Mouse (Mus musculus) inflammation-experienced regulatory T-cells, adult 16 weeks (primary cell): ENCODE results near the gene Olfr316. TPM values are rescaled to one million over a fixed set of nuclear protein-coding genes. Genes with fewer than 3 reads are reported as not detected.

Experiments used
- polyA plus RNA-seq: library from polyadenylated mRNA; unstranded; fragments of 100-300 nt; shearing (Covaris generic); gene quantifications from one replicate; pipeline ENCODE4 v1.2.1, GENCODE M21; 2017

The Olfr316 gene
- polyA plus RNA-seq: not detected

DNA sequence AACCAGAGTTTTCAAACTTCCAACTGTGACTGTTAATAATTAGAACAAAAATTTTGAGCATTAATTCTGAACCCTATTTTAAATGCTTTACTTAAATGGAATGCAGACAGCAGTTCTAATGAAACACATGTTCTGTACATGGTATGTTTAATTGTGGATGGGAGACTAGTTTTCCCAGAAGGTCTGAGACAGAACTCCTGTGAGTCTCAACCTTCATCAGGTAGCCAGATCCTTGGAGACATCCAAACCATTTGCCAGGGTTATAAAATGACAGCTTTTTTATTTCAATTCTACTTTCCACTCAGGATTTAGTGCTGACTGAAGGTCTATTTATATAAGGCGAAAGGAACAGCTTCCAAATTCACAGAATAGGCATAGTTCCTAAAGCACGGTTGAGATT lies at the start of gene Olfr316:
TSS of gene Olfr316 (plus strand) at position 301 of the 400 bp plus-strand sequence.

DNA sequence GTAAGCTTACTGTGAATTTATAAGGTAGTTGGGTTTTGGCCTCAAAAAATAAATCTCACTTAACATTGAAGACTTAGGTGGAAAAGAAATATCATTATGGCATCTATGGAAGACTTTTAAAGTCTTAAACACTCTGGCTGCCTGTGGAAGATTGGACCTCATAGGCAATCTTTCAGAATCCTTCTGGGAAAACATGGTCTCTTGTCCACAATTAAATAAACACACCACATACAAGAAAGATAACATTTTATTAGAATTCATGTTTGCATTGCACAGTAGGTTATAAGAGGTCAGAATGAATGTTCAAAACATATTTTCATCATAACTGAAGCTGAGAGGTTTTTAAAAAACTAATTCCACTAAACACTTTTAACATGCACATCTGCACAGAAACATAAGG lies 28.6 kb upstream of the Olfr316 start, which contains the start of gene Olfr318:
TSS of gene Olfr318 (minus strand) at position 101 of the 400 bp plus-strand sequence.

DNA sequence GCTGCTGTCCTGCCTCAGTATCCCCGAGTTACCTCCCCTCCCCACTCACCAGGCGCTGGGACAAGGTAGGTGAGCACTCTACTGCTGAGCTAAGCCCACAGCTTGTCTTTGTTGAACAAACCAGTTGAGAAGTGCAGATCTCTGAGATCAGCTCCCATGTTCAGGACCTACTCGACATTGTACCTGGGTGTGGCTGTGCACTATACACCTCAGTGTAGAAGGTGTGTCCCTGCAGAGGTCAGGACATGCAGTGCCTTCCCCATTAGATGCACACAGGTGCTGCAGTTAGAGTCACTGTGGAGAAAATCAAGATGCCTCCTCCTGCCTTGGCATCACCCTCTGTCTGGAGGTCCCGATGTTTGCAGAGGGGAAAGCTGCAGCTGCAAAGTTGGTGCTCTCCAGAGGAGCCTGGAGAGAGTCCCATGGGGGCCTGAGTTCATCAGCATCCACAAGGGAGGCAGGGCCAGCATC lies 13.7 kb upstream of the Olfr316 start, which contains the start of gene Olfr317:
TSS of gene Olfr317 (minus strand) at position 421 of the 471 bp plus-strand sequence.

DNA sequence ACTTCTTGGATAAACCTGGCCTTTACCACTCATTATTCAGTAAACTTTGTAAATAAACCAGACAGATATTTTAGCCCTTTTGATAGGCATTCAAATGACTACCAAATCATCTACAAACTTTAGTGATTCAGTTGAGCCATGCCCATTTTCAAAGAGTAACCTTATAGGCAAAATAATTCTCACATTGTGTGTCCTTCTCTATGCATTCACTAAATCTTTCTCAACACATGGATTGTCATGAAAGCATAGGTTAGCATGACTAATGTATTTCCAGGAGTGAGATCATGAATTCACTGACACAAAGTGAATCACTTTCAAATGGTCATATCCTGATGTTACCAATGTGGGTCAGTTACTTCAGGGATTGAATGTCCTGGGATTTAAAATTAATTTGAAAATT lies 20.4 kb downstream of the Olfr316 start, which contains the start of gene Olfr315:
TSS of gene Olfr315 (plus strand) at position 301 of the 400 bp plus-strand sequence.

DNA sequence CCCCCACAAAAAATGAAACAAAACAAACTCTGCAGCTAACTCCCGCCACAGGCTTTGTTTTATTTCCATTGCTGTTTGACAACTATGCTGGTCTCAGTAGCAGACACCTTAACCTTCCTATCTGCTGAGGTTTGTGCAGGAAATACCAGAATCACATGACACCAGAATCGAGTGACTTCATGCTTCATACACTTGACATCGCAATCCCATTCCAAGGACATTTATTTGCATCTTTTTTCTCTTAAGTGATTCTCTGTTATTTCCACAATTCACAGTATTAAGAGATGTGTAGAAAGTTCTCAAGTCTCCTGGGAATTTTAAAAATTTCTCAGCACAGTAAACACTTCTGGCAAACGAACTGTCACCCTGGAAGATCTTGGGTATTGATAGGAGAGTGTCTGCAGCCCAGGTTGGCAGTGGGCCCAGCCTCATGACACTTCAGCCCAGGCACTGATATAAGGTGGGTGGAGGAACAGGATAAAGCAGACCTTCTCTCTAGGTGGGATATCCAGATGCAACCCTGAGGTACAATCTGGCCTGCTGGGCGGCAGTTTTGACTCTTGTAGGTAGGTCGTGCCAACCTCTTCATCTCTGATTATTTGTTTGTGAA lies 30.1 kb downstream of the Olfr316 start, which contains the start of gene Olfr314:
TSS of gene Olfr314 (plus strand) at position 473 of the 610 bp plus-strand sequence.

DNA sequence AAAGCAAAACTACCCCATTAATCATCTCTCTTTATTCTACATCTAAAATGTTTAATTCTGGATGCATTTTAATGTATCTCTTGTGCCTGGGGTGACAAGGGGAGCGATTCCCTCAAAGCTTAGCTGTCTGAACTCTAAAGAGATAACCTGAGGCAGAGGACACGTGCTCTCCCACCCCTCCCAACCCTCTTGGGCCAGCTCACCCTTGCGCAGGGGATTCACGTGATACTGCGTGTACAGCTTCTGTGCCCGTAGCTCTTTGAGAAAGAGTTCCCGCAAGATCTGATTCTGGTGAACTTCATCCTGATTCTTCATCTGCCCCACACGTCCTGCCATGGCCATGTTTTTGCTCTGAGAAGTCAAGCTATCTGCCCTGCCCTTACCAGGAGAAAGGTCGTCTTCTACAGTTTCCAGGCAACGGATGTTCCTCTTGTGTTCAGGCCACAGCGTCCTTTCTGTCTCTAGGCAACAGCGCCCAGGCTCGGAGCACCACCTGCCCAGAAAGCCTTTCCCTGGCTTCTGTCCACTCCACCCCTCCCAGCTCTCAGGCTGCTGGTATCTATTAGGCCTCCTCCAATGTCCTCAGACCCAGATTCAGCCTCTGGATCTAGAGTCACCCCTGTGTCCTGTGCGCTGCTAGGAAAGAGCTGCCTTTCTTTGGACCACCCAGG lies 49.2 kb downstream of the Olfr316 start, which contains the start of gene Fam183b:
TSS of gene Fam183b (minus strand) at position 403 of the 671 bp plus-strand sequence.

Other genes starting within 250 kb of the Olfr316 start
- not detected for gene Olfr330, start 217.9 kb upstream of the Olfr316 start, polyA plus RNA-seq
- not detected for gene Olfr329-ps, start 206.3 kb upstream of the Olfr316 start, polyA plus RNA-seq
- not detected for gene Olfr328, start 197.1 kb upstream of the Olfr316 start, polyA plus RNA-seq
- gene Olfr224, start 182.2 kb upstream of the Olfr316 start, polyA plus RNA-seq: 0.26 TPM
- gene Olfr325, start 175.0 kb upstream of the Olfr316 start, polyA plus RNA-seq: not detected
- not detected for gene Olfr324, start 157.6 kb upstream of the Olfr316 start, polyA plus RNA-seq
- gene 2210407C18Rik, start 136.7 kb upstream of the Olfr316 start, polyA plus RNA-seq: not detected
- not detected for gene Olfr323, start 122.2 kb upstream of the Olfr316 start, polyA plus RNA-seq
- not detected for gene Trim58, start 112.3 kb upstream of the Olfr316 start, polyA plus RNA-seq
- gene Olfr322, start 94.0 kb upstream of the Olfr316 start, polyA plus RNA-seq: not detected
- not detected for gene Olfr320, start 71.6 kb upstream of the Olfr316 start, polyA plus RNA-seq
- not detected for gene Olfr319, start 53.6 kb upstream of the Olfr316 start, polyA plus RNA-seq
- gene Olfr318, start 28.7 kb upstream of the Olfr316 start, polyA plus RNA-seq: not detected
- gene Olfr317, start 13.5 kb upstream of the Olfr316 start, polyA plus RNA-seq: not detected
- gene Olfr315, start 20.5 kb downstream of the Olfr316 start, polyA plus RNA-seq: not detected
- not detected for gene Olfr314, start 30.2 kb downstream of the Olfr316 start, polyA plus RNA-seq
- not detected for gene Fam183b, start 49.2 kb downstream of the Olfr316 start, polyA plus RNA-seq
- not detected for gene Olfr313, start 62.3 kb downstream of the Olfr316 start, polyA plus RNA-seq
- gene Olfr312, start 76.5 kb downstream of the Olfr316 start, polyA plus RNA-seq: not detected
- not detected for gene Olfr311, start 86.5 kb downstream of the Olfr316 start, polyA plus RNA-seq
- gene Gm12258, start 94.4 kb downstream of the Olfr316 start, polyA plus RNA-seq: 14.7 TPM
- 16.0 TPM for gene 2810021J22Rik, start 114.5 kb downstream of the Olfr316 start, polyA plus RNA-seq
- gene Zfp39, start 151.5 kb downstream of the Olfr316 start, polyA plus RNA-seq: 16.8 TPM
- not detected for gene Btnl10, start 165.2 kb downstream of the Olfr316 start, polyA plus RNA-seq
- gene Rnf187, start 186.2 kb downstream of the Olfr316 start, polyA plus RNA-seq: 12.3 TPM
- 17.8 TPM for gene Hist3h2ba, start 196.2 kb downstream of the Olfr316 start, polyA plus RNA-seq
- gene Hist3h2a, start 202.0 kb downstream of the Olfr316 start, polyA plus RNA-seq: 23.3 TPM
- 0.11 TPM for gene Trim17, start 202.0 kb downstream of the Olfr316 start, polyA plus RNA-seq
- gene Trim11, start 225.4 kb downstream of the Olfr316 start, polyA plus RNA-seq: 45.5 TPM